Mouse (Mus musculus) kidney, adult 2 months (tissue): ENCODE measurements around the gene Dcp1a.

Experiments used
- CTCF ChIP-seq: fragments of 200-500 bp; conservative IDR thresholded peaks from 2 replicates; pipeline ENCODE4 v1.5.1; 2011; ENCODE audit warnings: low read depth, mild to moderate bottlenecking, control low read depth, low read length, moderate library complexity, mixed read lengths; ENCODE audit not compliant: insufficient read depth, insufficient read length
- POLR2A ChIP-seq: fragments of 200-500 bp; IDR thresholded peaks from one replicate; pipeline ENCODE4 v1.6.1; 2011; ENCODE audit warnings: low read depth, low read length, control low read depth

- TF ChIP-seq POLR2A (no peak), CTCF (no peak)
These were observed 81.6 kb downstream of the Dcp1a start for GRCm38 (mm10) chr14:30560803-30561389.
